Mouse (Mus musculus) B cell, adult 2 months (primary cell): ENCODE results near the gene Kif17.

Source experiments
- DNase-seq, 2 experiments: peaks; one replicate each; pipeline ENCODE4 v3.0.0; 2022

Gene Kif17

GRCm38 (mm10) chr4:138261843-138262681 is 11.8 kb downstream of the Kif17 start:
- DNase-seq, result peak; percentile 94 to 97

GRCm38 (mm10) chr4:138267869-138268268 is 17.6 kb downstream of the Kif17 start:
- DNase-seq, result no peak

- DNase-seq, result no peak
These were observed 22.1 kb downstream of the Kif17 start for GRCm38 (mm10) chr4:138272011-138272997.

- DNase-seq, result no peak
These were observed 28.1 kb downstream of the Kif17 start for GRCm38 (mm10) chr4:138278346-138278745.

- peak; percentile 79 to 84 for DNase-seq
These were observed 32.6 kb downstream of the Kif17 start for GRCm38 (mm10) chr4:138282834-138283233.

- DNase-seq, result no peak
These were observed 36.2 kb downstream of the Kif17 start for GRCm38 (mm10) chr4:138286411-138286810.

- no peak for DNase-seq
These were observed 38.5 kb downstream of the Kif17 start for GRCm38 (mm10) chr4:138288691-138289090.

- no peak for DNase-seq
These were observed 41.8 kb downstream of the Kif17 start for GRCm38 (mm10) chr4:138292028-138292427.

GRCm38 (mm10) chr4:138293261-138293948 is 43.2 kb downstream of the Kif17 start:
- DNase-seq, result no peak

GRCm38 (mm10) chr4:138293949-138294550 is 43.8 kb downstream of the Kif17 start:
- no peak for DNase-seq

GRCm38 (mm10) chr4:138301271-138301780 is 51.1 kb downstream of the Kif17 start:
- DNase-seq, result no peak

GRCm38 (mm10) chr4:138303011-138303410 is 52.8 kb downstream of the Kif17 start:
- DNase-seq, result no peak

GRCm38 (mm10) chr4:138303742-138304141 is 53.5 kb downstream of the Kif17 start:
- peak; percentile 24 to 34 for DNase-seq

GRCm38 (mm10) chr4:138304340-138305104 is 54.3 kb downstream of the Kif17 start, which contains the start of gene Ddost:
Ddost (plus strand) TSS chr4:138304730.
- peak; percentile 96 to 97 for DNase-seq

- DNase-seq, result no peak
These were observed 56.8 kb downstream of the Kif17 start for GRCm38 (mm10) chr4:138307025-138307424.

- DNase-seq, result no peak
These were observed 57.5 kb downstream of the Kif17 start for GRCm38 (mm10) chr4:138307739-138308138.

- DNase-seq, result no peak
These were observed 60.2 kb downstream of the Kif17 start for GRCm38 (mm10) chr4:138310311-138310910.

GRCm38 (mm10) chr4:138311595-138311994 is 61.4 kb downstream of the Kif17 start:
- DNase-seq, result peak; percentile 70 to 74

- no peak for DNase-seq
These were observed 61.9 kb downstream of the Kif17 start for GRCm38 (mm10) chr4:138312105-138312504.

- no peak for DNase-seq
These were observed 62.8 kb downstream of the Kif17 start for GRCm38 (mm10) chr4:138313021-138313420.

- DNase-seq, result no peak
These were observed 63.6 kb downstream of the Kif17 start for GRCm38 (mm10) chr4:138313795-138314194.
